Mouse (Mus musculus) hindbrain, postnatal 0 days (tissue): ENCODE measurements around the gene Rcan2. TPM values are rescaled to one million over a fixed set of nuclear protein-coding genes. Genes with fewer than 3 reads are reported as not detected.

Experiments
- ATAC-seq: fragments of 200-750 bp; cut with Nextera tagmentation; 2 replicates; pipeline ENCODE4 v1.8.0; 2017; ENCODE audit warnings: mild to moderate bottlenecking, moderate TSS enrichment, moderate library complexity
- DNase-seq: peaks from one replicate; pipeline ENCODE4 v3.0.0-alpha.2; 2015; ENCODE audit warnings: low spot score
- H3K27ac ChIP-seq: fragments of 300-500 bp; sonication (generic); 2 replicates; pipeline ENCODE4 v1.5.1; 2014; ENCODE audit warnings: mild to moderate bottlenecking
- H3K27me3 ChIP-seq: fragments of 300-500 bp; sonication (generic); 2 replicates; pipeline ENCODE4 v1.6.1; 2014; ENCODE audit warnings: low read length, mixed read lengths; ENCODE audit not compliant: insufficient read depth
- H3K36me3 ChIP-seq: fragments of 300-500 bp; sonication (generic); 2 replicates; pipeline ENCODE4 v1.6.1; 2014; ENCODE audit warnings: low read length, mixed read lengths; ENCODE audit not compliant: insufficient read depth
- H3K4me1 ChIP-seq: fragments of 300-500 bp; sonication (generic); 2 replicates; pipeline ENCODE4 v1.6.1; 2014; ENCODE audit warnings: antibody characterized with exemption, low read length, mixed read lengths; ENCODE audit not compliant: insufficient read depth
- H3K4me2 ChIP-seq: fragments of 300-500 bp; sonication (generic); 2 replicates; pipeline ENCODE4 v1.6.1; 2014; ENCODE audit warnings: low read depth, mild to moderate bottlenecking, low read length, moderate library complexity, mixed read lengths
- H3K4me3 ChIP-seq: fragments of 300-500 bp; sonication (generic); 2 replicates; pipeline ENCODE4 v1.5.1; 2014; ENCODE audit warnings: low read length
- H3K9ac ChIP-seq: fragments of 300-500 bp; sonication (generic); replicated peaks from 2 replicates; pipeline ENCODE4 v1.6.1; 2014; ENCODE audit warnings: mild to moderate bottlenecking, low read length, moderate library complexity, mixed read lengths
- H3K9me3 ChIP-seq: fragments of 300-500 bp; sonication (generic); 2 replicates; pipeline ENCODE4 v1.6.1; 2016; ENCODE audit warnings: low read length, mixed read lengths
- CTCF ChIP-seq: IDR thresholded peaks from 2 replicates; pipeline ENCODE4 v1.5.1; 2016; ENCODE audit warnings: antibody characterized with exemption, control low read depth, low read depth
- WGBS: fragments of 180-500 bp; shearing (Covaris S2); extraction: QIAGEN DNeasy Blood & Tissue Kit; methylation state at CpG from one replicate; pipeline ENCODE4 v1.1.7; 2014; 5-methylcytosine and 5-hydroxymethylcytosine counted together
- polyA plus RNA-seq: library from polyadenylated mRNA; unstranded; fragments of >200 nt; fragmentation: Nextera tagmentation; extraction: Ambion mirVana; gene quantifications from 2 replicates; pipeline ENCODE4 v1.2.1, GENCODE M21; 2015
- total RNA-seq: library from RNA; depleted of rRNA; stranded (reverse); fragments of >200 nt; gene quantifications from 2 replicates; pipeline ENCODE4 v1.2.3, GENCODE M21; 2014

Rcan2 gene
- total and polyA plus RNA-seq, 2 experiments from 2014 or later = 102 to 124 TPM

DNA sequence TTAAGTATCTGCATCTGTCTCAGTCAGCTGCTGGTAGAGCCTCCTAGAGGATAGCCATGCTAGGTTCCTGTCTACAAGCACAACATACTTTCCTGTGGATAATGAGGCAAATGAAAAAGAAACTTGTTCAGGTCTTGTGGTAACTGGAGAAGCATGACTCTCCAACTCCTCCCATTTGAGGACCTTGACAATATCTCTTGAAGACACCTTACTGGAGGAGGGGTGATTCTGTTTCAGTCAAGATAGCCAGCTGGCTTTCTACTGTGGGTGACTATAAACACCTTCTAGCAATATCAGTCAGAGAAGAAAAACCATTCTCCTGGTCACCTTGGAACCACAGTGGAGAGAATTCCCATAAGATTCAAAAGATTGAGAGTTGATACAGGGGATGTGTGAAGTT lies 257.0 kb downstream of the Rcan2 start:
- no peak for DNase-seq

DNA sequence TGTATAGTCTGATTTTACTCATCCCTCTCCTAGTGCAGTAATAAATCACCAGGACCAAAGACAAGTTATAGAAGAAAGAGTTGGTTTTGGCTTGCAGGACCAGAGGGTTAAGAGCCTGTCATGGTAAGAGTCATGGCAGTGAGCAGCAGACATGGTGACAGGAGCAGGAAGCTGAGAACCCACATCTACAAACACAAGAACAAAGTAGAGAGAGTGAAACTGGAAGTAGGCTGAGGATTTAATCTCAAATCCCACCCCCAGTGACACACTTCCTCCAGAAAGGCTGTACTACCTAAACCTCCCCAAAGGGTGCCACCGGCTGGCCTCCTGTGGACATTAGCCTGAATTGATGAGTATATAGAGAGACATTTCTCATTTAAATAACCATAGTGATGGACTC lies 259.6 kb downstream of the Rcan2 start:
- Histone ChIP-seq H3K9ac (no peak overlapping the region), H3K27ac (no peak overlapping the region), H3K27me3 (no peaks in the 10 kb centered on the region), H3K4me2 (no peak overlapping the region), H3K36me3 (no peaks in the 10 kb centered on the region), H3K9me3 (no peaks in the 10 kb centered on the region), H3K4me1 (no peaks in the 10 kb centered on the region), H3K4me3 (no peak overlapping the region)
- ATAC-seq (no peak), DNase-seq (no peak)
- no peak for TF ChIP-seq CTCF
- 100% methylated on average over 1 of the region's 1 CpGs for WGBS

More for the DNA sequence above, 257.0 kb downstream of the Rcan2 start:
- Histone ChIP-seq H3K4me1 (no peaks in the 10 kb centered on the region), H3K27me3 (no peaks in the 10 kb centered on the region), H3K4me3 (no peak overlapping the region), H3K9me3 (no peaks in the 10 kb centered on the region), H3K36me3 (no peaks in the 10 kb centered on the region), H3K27ac (no peak overlapping the region), H3K4me2 (no peak overlapping the region), H3K9ac (no peak overlapping the region)
- no peak for TF ChIP-seq CTCF
- no peak for ATAC-seq

DNA sequence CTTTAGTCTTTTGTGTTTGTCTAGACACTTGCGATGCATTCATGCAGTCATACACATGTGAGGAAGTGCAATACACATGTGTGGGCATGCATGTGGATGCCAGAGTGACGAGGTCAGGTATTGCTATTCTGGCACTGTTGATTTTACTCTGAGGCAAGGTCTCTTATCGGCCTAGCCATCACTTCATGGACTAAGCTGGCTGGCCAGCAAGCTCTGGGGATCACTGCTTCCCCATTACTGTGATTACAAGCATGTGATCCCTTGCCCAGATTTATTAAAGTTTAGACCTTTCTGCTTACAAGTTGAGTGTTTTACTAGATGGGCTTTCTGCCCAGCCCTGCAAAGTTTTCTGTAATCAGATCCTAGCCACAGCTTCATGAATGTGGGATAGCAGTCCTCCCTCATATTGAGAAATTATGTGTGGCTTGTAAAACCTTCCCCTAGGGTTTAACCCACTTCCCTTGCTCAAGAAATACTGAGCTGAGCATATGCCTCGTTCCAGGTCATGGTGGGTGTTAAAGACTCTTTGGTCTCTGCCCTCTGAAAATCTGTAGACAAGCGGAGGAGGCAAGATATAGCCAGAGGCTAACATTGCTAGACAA lies 260.2 kb downstream of the Rcan2 start:
- DNase-seq (no peak), ATAC-seq (no peak)
- H3K9ac ChIP-seq = no peak overlapping the region
- no peaks in the 10 kb centered on the region for H3K27me3 ChIP-seq
- no peak overlapping the region for H3K4me2 ChIP-seq
- no peaks in the 10 kb centered on the region for H3K4me1 ChIP-seq
- no peak overlapping the region for H3K27ac ChIP-seq
- H3K9me3 ChIP-seq = no peaks in the 10 kb centered on the region
- no peak overlapping the region for H3K4me3 ChIP-seq
- no peaks in the 10 kb centered on the region for H3K36me3 ChIP-seq
- 76% methylated on average over 5 of the region's 5 CpGs for WGBS
- TF ChIP-seq CTCF = no peak

DNA sequence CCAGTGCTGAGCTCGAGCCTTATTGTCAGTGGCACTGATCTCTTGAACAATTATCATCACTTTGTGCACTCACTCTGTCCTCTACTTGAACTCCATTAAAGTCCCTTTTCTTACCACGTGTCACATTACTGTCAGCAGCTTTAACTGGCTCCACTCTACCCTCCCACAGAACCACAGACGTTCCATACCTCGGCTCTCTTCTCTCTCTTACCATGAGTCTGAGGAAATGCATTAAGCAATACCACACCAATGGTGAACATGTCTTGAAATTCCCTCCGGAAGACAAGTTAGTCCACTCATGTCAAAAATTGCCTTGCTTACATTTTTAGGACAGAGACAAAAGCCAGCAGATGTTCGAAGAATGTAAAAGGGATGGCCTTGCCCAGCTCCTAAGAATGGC lies 267.7 kb downstream of the Rcan2 start:
- WGBS = 77% methylated on average over 6 of the region's 6 CpGs
- H3K27ac ChIP-seq = no peak overlapping the region
- ATAC-seq = no peak
- no peaks in the 10 kb centered on the region for H3K9me3 ChIP-seq
- H3K9ac ChIP-seq = no peak overlapping the region
- TF ChIP-seq CTCF = no peak
- H3K4me3 ChIP-seq = no peak overlapping the region
- no peak for DNase-seq
- no peak overlapping the region for H3K4me2 ChIP-seq
- no peaks in the 10 kb centered on the region for H3K27me3 ChIP-seq
- no peaks in the 10 kb centered on the region for H3K36me3 ChIP-seq
- no peaks in the 10 kb centered on the region for H3K4me1 ChIP-seq

DNA sequence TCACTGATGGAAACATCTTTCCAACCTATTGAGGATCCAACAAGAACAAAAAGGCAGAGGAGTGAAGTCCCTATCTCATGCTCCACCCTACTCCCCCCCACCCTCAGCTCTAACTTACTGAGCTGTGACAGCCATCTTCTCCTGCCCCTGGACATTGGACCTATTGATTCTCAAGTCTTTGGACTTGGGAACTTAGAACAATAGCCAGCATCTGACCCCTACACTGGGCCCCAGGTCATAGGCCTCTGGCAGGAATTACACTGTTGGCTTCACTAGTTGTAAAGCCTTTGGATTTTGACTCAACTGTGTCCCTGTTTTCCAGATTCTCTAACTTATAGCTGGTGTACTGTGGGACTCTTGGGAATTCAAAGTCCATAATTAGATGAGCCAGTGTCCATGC lies 270.5 kb downstream of the Rcan2 start:
- no peak overlapping the region for H3K9ac ChIP-seq
- no peak for TF ChIP-seq CTCF
- no peaks in the 10 kb centered on the region for H3K4me1 ChIP-seq
- H3K27me3 ChIP-seq = no peaks in the 10 kb centered on the region
- H3K36me3 ChIP-seq = no peaks in the 10 kb centered on the region
- H3K27ac ChIP-seq = no peak overlapping the region
- H3K4me2 ChIP-seq = no peak overlapping the region
- no peak overlapping the region for H3K4me3 ChIP-seq
- DNase-seq = no peak
- ATAC-seq = no peak
- no peaks in the 10 kb centered on the region for H3K9me3 ChIP-seq

- no peak for TF ChIP-seq CTCF
Observed at GRCm38 (mm10) chr17:44075601-44076000, 274.4 kb downstream of the Rcan2 start.

GRCm38 (mm10) chr17:44076051-44076680 lies 275.0 kb downstream of the Rcan2 start:
- TF ChIP-seq CTCF = peak; percentile 72
- no peak for ATAC-seq
- Histone ChIP-seq H3K4me2 (no peak overlapping the region), H3K9ac (no peak overlapping the region), H3K27me3 (no peaks in the 10 kb centered on the region), H3K9me3 (no peaks in the 10 kb centered on the region), H3K4me1 (no peaks in the 10 kb centered on the region), H3K4me3 (no peak overlapping the region), H3K36me3 (no peaks in the 10 kb centered on the region; the same call in 1 of the 2 replicates), H3K27ac (no peak overlapping the region)
- 65% methylated on average over 6 of the region's 6 CpGs for WGBS
- peak; percentile 64 for DNase-seq

More at GRCm38 (mm10) chr17:44075601-44076000, 274.4 kb downstream of the Rcan2 start:
- Histone ChIP-seq H3K4me1 (no peaks in the 10 kb centered on the region), H3K27me3 (no peaks in the 10 kb centered on the region), H3K36me3 (no peaks in the 10 kb centered on the region), H3K9me3 (no peaks in the 10 kb centered on the region), H3K4me2 (no peak overlapping the region), H3K9ac (no peak overlapping the region), H3K27ac (no peak overlapping the region), H3K4me3 (no peak overlapping the region)
- ATAC-seq (no peak), DNase-seq (no peak)
- 65% methylated on average over 3 of the region's 3 CpGs for WGBS
